ENCODE assay signal across 9 mouse cellular contexts in genomic region chr7:19084277-19084771, GRCm38 (mm10). TPM values are rescaled to one million over a fixed set of nuclear protein-coding genes. Genes with fewer than 3 reads are reported as not detected.
DNase-seq lines count a peak whose midpoint lies in the region; ATAC-seq and TF ChIP-seq lines count a peak whose summit lies in the region.
"Had no signal": no experiment of that assay in that cellular context is flagged by ENCODE, and none has a peak within 500 bp of the region (broad histone marks: within the 10 kb centered on the region; RNA-seq: fewer than 3 reads in every experiment).

No protein-coding gene starts in this region.

- ATAC-seq in hindbrain, embryonic 16.5 days = no peak
- no peak for ATAC-seq in hindbrain, embryonic 11.5 days (ENCODE audit: low FRiP score)
- ATAC-seq in hematopoietic stem cell, adult 5-6 weeks (replicated peaks in 1 of 2; ENCODE audit: insufficient read depth in 1 of 2, low FRiP score in 2 of 2, low TSS enrichment in 1 of 2, low read depth in 1 of 2, poor library complexity in 2 of 2, severe bottlenecking in 2 of 2) = peak; percentile 56 to 61
- no peak for ATAC-seq in erythroid progenitor cell, adult 5-6 weeks (replicated peaks; ENCODE audit: low FRiP score, poor library complexity, severe bottlenecking)

- H3K27ac ChIP-seq in hindbrain, embryonic 16.5 days (ENCODE audit: low read depth, low read length) = no peak overlapping the region
- H3K27ac ChIP-seq in hindbrain, embryonic 11.5 days (ENCODE audit: low read depth, low read length) = no peak overlapping the region
- H3K27ac ChIP-seq: liver, embryonic 14.5 days had no signal

- H3K4me1 ChIP-seq in hindbrain, embryonic 16.5 days (ENCODE audit: control insufficient read depth, insufficient read depth, low read depth, low read length) = peaks cover 6% of the 10 kb centered on the region; the same call in 1 of the 2 replicates
- no peaks in the 10 kb centered on the region for H3K4me1 ChIP-seq in hindbrain, embryonic 11.5 days (replicated peaks; ENCODE audit: control insufficient read depth, insufficient read depth, low read length)

- no peak overlapping the region for H3K9ac ChIP-seq in hindbrain, embryonic 16.5 days (ENCODE audit: low read depth, low read length)
- no peak overlapping the region for H3K9ac ChIP-seq in hindbrain, embryonic 11.5 days (ENCODE audit: low read depth, low read length)
- H3K9ac ChIP-seq: liver, embryonic 14.5 days had no signal

- no peak overlapping the region; the same call in 1 of the 2 replicates for H3K4me3 ChIP-seq in hindbrain, embryonic 16.5 days (ENCODE audit: low read length)
- no peak overlapping the region for H3K4me3 ChIP-seq in hindbrain, embryonic 11.5 days (ENCODE audit: low read depth, low read length)
- H3K4me3 ChIP-seq in myocyte = peak overlapping the region; percentile 74

- H3K27me3 ChIP-seq in hindbrain, embryonic 16.5 days (replicated peaks; ENCODE audit: control insufficient read depth, insufficient read depth, low read length) = no peaks in the 10 kb centered on the region; the same call in 1 of the 2 replicates
- no peaks in the 10 kb centered on the region for H3K27me3 ChIP-seq in hindbrain, embryonic 11.5 days (ENCODE audit: control insufficient read depth, insufficient read depth, low read length)
- no peaks in the 10 kb centered on the region for H3K27me3 ChIP-seq in myocyte (ENCODE audit: control insufficient read depth, insufficient read depth, insufficient read length)

- H3K79me2 ChIP-seq in myocyte (ENCODE audit: control insufficient read depth, insufficient read depth) = peaks cover 10% of the 10 kb centered on the region

- DNase-seq in hindbrain, embryonic 11.5 days (ENCODE audit: low spot score) = no peak
- peak; percentile 31 for DNase-seq in adrenal gland, postnatal 25 days
- DNase-seq in cerebellum, postnatal 4 days (ENCODE audit: low spot score in 2 of 2) = no peak
- DNase-seq in right cerebral cortex, postnatal 36 days (ENCODE audit: low spot score in 2 of 2) = no peak

- H3K4me2 ChIP-seq in hindbrain, embryonic 16.5 days (ENCODE audit: low read length) = peak overlapping the region; percentile 18; the same call in 1 of the 2 replicates
- H3K4me2 ChIP-seq in hindbrain, embryonic 11.5 days (replicated peaks; ENCODE audit: low read depth, low read length) = no peak overlapping the region
- peak overlapping the region; percentile 99 for H3K4me2 ChIP-seq in myocyte (ENCODE audit: low read depth)

- TF ChIP-seq POLR2A in myocyte (IDR thresholded peaks at IDR 0.05; ENCODE audit: insufficient read length, low read depth) = peak; percentile 44

- no peaks in the 10 kb centered on the region for H3K9me3 ChIP-seq in hindbrain, embryonic 16.5 days (ENCODE audit: control insufficient read depth, low read length)
- no peaks in the 10 kb centered on the region for H3K9me3 ChIP-seq in hindbrain, embryonic 11.5 days (ENCODE audit: control insufficient read depth, low read length)

- H3K36me3 ChIP-seq in hindbrain, embryonic 16.5 days (ENCODE audit: control insufficient read depth, insufficient read depth, low read length) = peaks cover 54% of the 10 kb centered on the region
- H3K36me3 ChIP-seq in hindbrain, embryonic 11.5 days (ENCODE audit: control insufficient read depth, insufficient read depth, low read length) = peaks cover 8% of the 10 kb centered on the region
- peaks cover 8% of the 10 kb centered on the region for H3K36me3 ChIP-seq in myocyte (ENCODE audit: control insufficient read depth, insufficient read depth)

- peak overlapping the region; percentile 15 for H3ac ChIP-seq in myocyte (ENCODE audit: control insufficient read depth, insufficient read length)

- 74% methylated on average over 6 of the region's 6 CpGs for WGBS in hindbrain, embryonic 16.5 days
- 63% methylated on average over 6 of the region's 6 CpGs for WGBS in hindbrain, embryonic 11.5 days

TF ChIP-seq in myocyte, 11 proteins besides CTCF, POLR2A, EP300 and RAD21:
- no peak for TF ChIP-seq REST (IDR thresholded peaks at IDR 0.05; ENCODE audit: insufficient read depth, insufficient read length)
- peak; percentile 98 for TF ChIP-seq TCF3 (IDR thresholded peaks at IDR 0.05; ENCODE audit: insufficient read length, low read depth)
- no peak for TF ChIP-seq E2F4 (IDR thresholded peaks at IDR 0.05; ENCODE audit: insufficient read depth)
- peak; percentile 82 to 99 (median 97) for TF ChIP-seq MYOD1 (IDR thresholded peaks at IDR 0.05; ENCODE audit: control insufficient read depth in 1 of 3, insufficient read length in 2 of 3, low read depth in 2 of 3)
- TF ChIP-seq CEBPB (IDR thresholded peaks at IDR 0.05; ENCODE audit: insufficient read depth, poor library complexity, severe bottlenecking) = no peak
- peak; percentile 98 to 100 (median 99) for TF ChIP-seq MYOG (IDR thresholded peaks at IDR 0.05; ENCODE audit: control insufficient read depth in 1 of 3, insufficient read depth in 1 of 3, insufficient read length in 2 of 3, low read depth in 2 of 3)
- peak; percentile 50 for TF ChIP-seq POLR2AphosphoS2 (IDR thresholded peaks at IDR 0.05; ENCODE audit: insufficient read length, low read depth)
- TF ChIP-seq USF1 (IDR thresholded peaks at IDR 0.05; ENCODE audit: low read depth) = no peak
- TF ChIP-seq SRF (IDR thresholded peaks at IDR 0.05; ENCODE audit: control insufficient read depth, insufficient read length, low read depth) = no peak
- TF ChIP-seq TCF12 (IDR thresholded peaks at IDR 0.05; ENCODE audit: insufficient read depth, poor library complexity, severe bottlenecking) = peak; percentile 99
- TF ChIP-seq MAX (IDR thresholded peaks at IDR 0.05; ENCODE audit: low read depth) = no peak

RNA-seq across cellular contexts. Expression of gene Dmpk, which starts 0.7 kb away (rescaled TPM):
- polyA plus RNA-seq in hindbrain, embryonic 16.5 days (2015; fragmentation: Nextera tagmentation; extraction: Ambion mirVana) = 8.0 and 12.3 TPM in 2 replicates
- polyA plus RNA-seq in hindbrain, embryonic 11.5 days (2014; fragmentation: Nextera tagmentation; extraction: Ambion mirVana) = 10.3 and 12.2 TPM in 2 replicates
- total RNA-seq in adrenal gland, postnatal 25 days (2021) = 106 and 114 TPM in 2 replicates
- total RNA-seq in hematopoietic stem cell, adult 5-6 weeks (2017) = 3.6 TPM in 1 of 2 replicates, not detected in the other
- 294 TPM for polyA plus RNA-seq in myocyte (2012; fragmentation: generic; extraction: Trizol)
- 15.9 and 18.4 TPM in 2 replicates for total RNA-seq in erythroid progenitor cell, adult 5-6 weeks (2015; ENCODE audit: low replicate concordance)
- total RNA-seq in erythroid progenitor cell, adult 5-6 weeks (2017; ENCODE audit: low replicate concordance) = 4.2 and 5.0 TPM in 2 replicates

RNA-seq across cellular contexts. Expression of gene Dmwd, which starts 8.3 kb away (rescaled TPM):
- polyA plus RNA-seq in hindbrain, embryonic 16.5 days (2015; fragmentation: Nextera tagmentation; extraction: Ambion mirVana) = 29.1 and 30.0 TPM in 2 replicates
- polyA plus RNA-seq in hindbrain, embryonic 11.5 days (2014; fragmentation: Nextera tagmentation; extraction: Ambion mirVana) = 18.3 and 20.2 TPM in 2 replicates
- 53.1 and 64.1 TPM in 2 replicates for total RNA-seq in adrenal gland, postnatal 25 days (2021)
- total RNA-seq in hematopoietic stem cell, adult 5-6 weeks (2017) = 13.5 TPM in 2 replicates
- polyA plus RNA-seq in myocyte (2012; fragmentation: generic; extraction: Trizol) = 83.7 TPM
- 17.7 and 33.1 TPM in 2 replicates for total RNA-seq in erythroid progenitor cell, adult 5-6 weeks (2015; ENCODE audit: low replicate concordance)
- 13.1 and 19.4 TPM in 2 replicates for total RNA-seq in erythroid progenitor cell, adult 5-6 weeks (2017; ENCODE audit: low replicate concordance)

RNA-seq across cellular contexts. Expression of gene Six5, which starts 10.1 kb away (rescaled TPM):
- 1.9 and 2.9 TPM in 2 replicates for polyA plus RNA-seq in hindbrain, embryonic 16.5 days (2015; fragmentation: Nextera tagmentation; extraction: Ambion mirVana)
- polyA plus RNA-seq in hindbrain, embryonic 11.5 days (2014; fragmentation: Nextera tagmentation; extraction: Ambion mirVana) = 6.2 and 7.2 TPM in 2 replicates
- 21.8 and 26.1 TPM in 2 replicates for total RNA-seq in adrenal gland, postnatal 25 days (2021)
- total RNA-seq in hematopoietic stem cell, adult 5-6 weeks (2017) = 7.9 and 9.3 TPM in 2 replicates
- 1.6 TPM for polyA plus RNA-seq in myocyte (2012; fragmentation: generic; extraction: Trizol)
- total RNA-seq in erythroid progenitor cell, adult 5-6 weeks (2015; ENCODE audit: low replicate concordance) = not detected in 2 replicates
- 0.13 TPM in 1 of 2 replicates, not detected in the other for total RNA-seq in erythroid progenitor cell, adult 5-6 weeks (2017; ENCODE audit: low replicate concordance)

RNA-seq across cellular contexts. Expression of gene Rsph6a, which starts 29.8 kb away (rescaled TPM):
- polyA plus RNA-seq in hindbrain, embryonic 16.5 days (2015; fragmentation: Nextera tagmentation; extraction: Ambion mirVana) = 0.17 and 0.40 TPM in 2 replicates
- not detected in 2 replicates for polyA plus RNA-seq in hindbrain, embryonic 11.5 days (2014; fragmentation: Nextera tagmentation; extraction: Ambion mirVana)
- not detected in 2 replicates for total RNA-seq in adrenal gland, postnatal 25 days (2021)
- not detected in 2 replicates for total RNA-seq in hematopoietic stem cell, adult 5-6 weeks (2017)
- polyA plus RNA-seq in myocyte (2012; fragmentation: generic; extraction: Trizol) = 0.04 TPM
- total RNA-seq in erythroid progenitor cell, adult 5-6 weeks (2015; ENCODE audit: low replicate concordance) = not detected in 2 replicates
- not detected in 2 replicates for total RNA-seq in erythroid progenitor cell, adult 5-6 weeks (2017; ENCODE audit: low replicate concordance)
- polyA plus RNA-seq: liver, embryonic 14.5 days had no signal

RNA-seq across cellular contexts. Expression of gene Gm4969, which starts 33.8 kb away (rescaled TPM):
- polyA plus RNA-seq in hindbrain, embryonic 16.5 days (2015; fragmentation: Nextera tagmentation; extraction: Ambion mirVana) = 7.0 and 8.8 TPM in 2 replicates
- polyA plus RNA-seq in hindbrain, embryonic 11.5 days (2014; fragmentation: Nextera tagmentation; extraction: Ambion mirVana) = 1.0 and 1.4 TPM in 2 replicates
- total RNA-seq in adrenal gland, postnatal 25 days (2021) = 0.09 TPM in 1 of 2 replicates, not detected in the other
- 0.50 and 1.1 TPM in 2 replicates for total RNA-seq in hematopoietic stem cell, adult 5-6 weeks (2017)
- polyA plus RNA-seq in myocyte (2012; fragmentation: generic; extraction: Trizol) = not detected
- not detected in 2 replicates for total RNA-seq in erythroid progenitor cell, adult 5-6 weeks (2015; ENCODE audit: low replicate concordance)
- not detected in 2 replicates for total RNA-seq in erythroid progenitor cell, adult 5-6 weeks (2017; ENCODE audit: low replicate concordance)

Comparison
In these comparisons a context has a peak if more than half of its experiments do, and no peak if none do; other contexts are left out.
1. ATAC-seq: peak in hematopoietic stem cell, adult 5-6 weeks (2 of 2); none in hindbrain, embryonic 16.5 days (single experiment), hindbrain, embryonic 11.5 days (single experiment) and erythroid progenitor cell, adult 5-6 weeks (single experiment).